Mouse (Mus musculus) cerebellum, postnatal 4 days (tissue): ENCODE results near the gene Nr4a3.

ENCODE experiments used
- DNase-seq, 2 experiments: peaks; one replicate each; pipeline ENCODE4 v3.0.0; 2022; ENCODE audit warnings: low spot score in 2 of 2, mixed read lengths in 1 of 2

Gene Nr4a3

GRCm38 (mm10) chr4:48110331-48110730, 65.4 kb downstream of the Nr4a3 start:
- DNase-seq: no peak

GRCm38 (mm10) chr4:48116191-48116590, 71.2 kb downstream of the Nr4a3 start:
- DNase-seq: no peak

GRCm38 (mm10) chr4:48124416-48124772, 79.4 kb downstream of the Nr4a3 start:
- DNase-seq: no peak

GRCm38 (mm10) chr4:48124773-48125469, 80.0 kb downstream of the Nr4a3 start, which contains the start of gene Stx17:
Gene Stx17 (plus strand): TSS chr4:48124915.
- peak; percentile 62 to 82 for DNase-seq

- no peak for DNase-seq
Measured at GRCm38 (mm10) chr4:48130314-48130713, 85.4 kb downstream of the Nr4a3 start.

GRCm38 (mm10) chr4:48131606-48132005, 86.7 kb downstream of the Nr4a3 start:
- DNase-seq: no peak

- no peak for DNase-seq
Measured at GRCm38 (mm10) chr4:48132721-48133120, 87.8 kb downstream of the Nr4a3 start.
